Mouse (Mus musculus): ENCODE measurements around the gene Notch2. TPM values are rescaled to one million over a fixed set of nuclear protein-coding genes. Genes with fewer than 3 reads are reported as not detected.

Gene Notch2
- polyA plus RNA-seq, 1 experiment = 0.05 TPM

- no peaks in the 10 kb centered on the region for H3K27me3 ChIP-seq (ENCODE audit: control insufficient read depth)
- peaks cover 13% of the 10 kb centered on the region for H3K9me3 ChIP-seq (ENCODE audit: control insufficient read depth, low read length)
- peaks cover 70% of the 10 kb centered on the region for H3K36me3 ChIP-seq (ENCODE audit: control insufficient read depth)
- no peak for TF ChIP-seq TAL1 (IDR thresholded peaks at IDR 0.05; ENCODE audit: low read length)
- TF ChIP-seq GATA1 (IDR thresholded peaks at IDR 0.05; ENCODE audit: low read length) = no peak
- H3K4me1 ChIP-seq (ENCODE audit: control insufficient read depth) = no peaks in the 10 kb centered on the region
- no peak overlapping the region for H3K4me3 ChIP-seq (replicated peaks)
Measured at GRCm38 (mm10) chr3:98106115-98106514, 92.8 kb downstream of the Notch2 start.

- no peaks in the 10 kb centered on the region for H3K27me3 ChIP-seq (ENCODE audit: control insufficient read depth)
- peaks cover 69% of the 10 kb centered on the region for H3K36me3 ChIP-seq (ENCODE audit: control insufficient read depth)
- H3K4me1 ChIP-seq (ENCODE audit: control insufficient read depth) = no peaks in the 10 kb centered on the region
- no peak overlapping the region for H3K4me3 ChIP-seq (replicated peaks)
- H3K9me3 ChIP-seq (ENCODE audit: control insufficient read depth, low read length) = peaks cover 13% of the 10 kb centered on the region
- TF ChIP-seq GATA1 (IDR thresholded peaks at IDR 0.05; ENCODE audit: low read length) (no peak), TAL1 (IDR thresholded peaks at IDR 0.05; ENCODE audit: low read length) (no peak)
Measured at GRCm38 (mm10) chr3:98106590-98107313, 93.4 kb downstream of the Notch2 start.

GRCm38 (mm10) chr3:98108416-98108815 lies 95.1 kb downstream of the Notch2 start:
- TF ChIP-seq GATA1 (IDR thresholded peaks at IDR 0.05; ENCODE audit: low read length) (no peak), TAL1 (IDR thresholded peaks at IDR 0.05; ENCODE audit: low read length) (no peak)
- peaks cover 58% of the 10 kb centered on the region for H3K36me3 ChIP-seq (ENCODE audit: control insufficient read depth)
- no peaks in the 10 kb centered on the region for H3K9me3 ChIP-seq (ENCODE audit: control insufficient read depth, low read length)
- H3K4me3 ChIP-seq (replicated peaks) = no peak overlapping the region
- no peaks in the 10 kb centered on the region for H3K27me3 ChIP-seq (ENCODE audit: control insufficient read depth)
- H3K4me1 ChIP-seq (ENCODE audit: control insufficient read depth) = no peaks in the 10 kb centered on the region

- TF ChIP-seq GATA1 (IDR thresholded peaks at IDR 0.05; ENCODE audit: low read length) (no peak), TAL1 (IDR thresholded peaks at IDR 0.05; ENCODE audit: low read length) (no peak)
- no peak overlapping the region for H3K4me3 ChIP-seq (replicated peaks)
- H3K4me1 ChIP-seq (ENCODE audit: control insufficient read depth) = no peaks in the 10 kb centered on the region
- no peaks in the 10 kb centered on the region for H3K27me3 ChIP-seq (ENCODE audit: control insufficient read depth)
- H3K9me3 ChIP-seq (ENCODE audit: control insufficient read depth, low read length) = no peaks in the 10 kb centered on the region
- peaks cover 57% of the 10 kb centered on the region for H3K36me3 ChIP-seq (ENCODE audit: control insufficient read depth)
Measured at GRCm38 (mm10) chr3:98108866-98109265, 95.5 kb downstream of the Notch2 start.

- Histone ChIP-seq H3K27me3 (ENCODE audit: control insufficient read depth) (no peaks in the 10 kb centered on the region), H3K4me3 (replicated peaks) (no peak overlapping the region), H3K36me3 (ENCODE audit: control insufficient read depth) (peaks cover 48% of the 10 kb centered on the region), H3K4me1 (ENCODE audit: control insufficient read depth) (no peaks in the 10 kb centered on the region), H3K9me3 (ENCODE audit: control insufficient read depth, low read length) (no peaks in the 10 kb centered on the region)
- TF ChIP-seq GATA1 (IDR thresholded peaks at IDR 0.05; ENCODE audit: low read length) = no peak
- no peak for TF ChIP-seq TAL1 (IDR thresholded peaks at IDR 0.05; ENCODE audit: low read length)
Measured at GRCm38 (mm10) chr3:98110610-98111009, 97.3 kb downstream of the Notch2 start.

- no peaks in the 10 kb centered on the region for H3K9me3 ChIP-seq (ENCODE audit: control insufficient read depth, low read length)
- no peaks in the 10 kb centered on the region for H3K4me1 ChIP-seq (ENCODE audit: control insufficient read depth)
- TF ChIP-seq GATA1 (IDR thresholded peaks at IDR 0.05; ENCODE audit: low read length) (no peak), TAL1 (IDR thresholded peaks at IDR 0.05; ENCODE audit: low read length) (no peak)
- H3K36me3 ChIP-seq (ENCODE audit: control insufficient read depth) = peaks cover 58% of the 10 kb centered on the region
- no peaks in the 10 kb centered on the region for H3K27me3 ChIP-seq (ENCODE audit: control insufficient read depth)
- no peak overlapping the region for H3K4me3 ChIP-seq (replicated peaks)
Measured at GRCm38 (mm10) chr3:98118252-98118651, 104.9 kb downstream of the Notch2 start.

- H3K4me3 ChIP-seq (replicated peaks) = no peak overlapping the region
- H3K4me1 ChIP-seq (ENCODE audit: control insufficient read depth) = no peaks in the 10 kb centered on the region
- no peaks in the 10 kb centered on the region for H3K9me3 ChIP-seq (ENCODE audit: control insufficient read depth, low read length)
- no peaks in the 10 kb centered on the region for H3K27me3 ChIP-seq (ENCODE audit: control insufficient read depth)
- peaks cover 65% of the 10 kb centered on the region for H3K36me3 ChIP-seq (ENCODE audit: control insufficient read depth)
- TF ChIP-seq TAL1 (IDR thresholded peaks at IDR 0.05; ENCODE audit: low read length) = no peak
- no peak for TF ChIP-seq GATA1 (IDR thresholded peaks at IDR 0.05; ENCODE audit: low read length)
Measured at GRCm38 (mm10) chr3:98119338-98119737, 106.0 kb downstream of the Notch2 start.

- Histone ChIP-seq H3K4me3 (replicated peaks) (no peak overlapping the region), H3K36me3 (ENCODE audit: control insufficient read depth) (peaks cover 68% of the 10 kb centered on the region), H3K4me1 (ENCODE audit: control insufficient read depth) (no peaks in the 10 kb centered on the region), H3K27me3 (ENCODE audit: control insufficient read depth) (no peaks in the 10 kb centered on the region), H3K9me3 (ENCODE audit: control insufficient read depth, low read length) (no peaks in the 10 kb centered on the region)
- TF ChIP-seq GATA1 (IDR thresholded peaks at IDR 0.05; ENCODE audit: low read length) = no peak
- TF ChIP-seq TAL1 (IDR thresholded peaks at IDR 0.05; ENCODE audit: low read length) = no peak
Measured at GRCm38 (mm10) chr3:98120884-98121283, 107.6 kb downstream of the Notch2 start.

GRCm38 (mm10) chr3:98127775-98128174 lies 114.4 kb downstream of the Notch2 start:
- TF ChIP-seq TAL1 (IDR thresholded peaks at IDR 0.05; ENCODE audit: low read length) = no peak
- TF ChIP-seq GATA1 (IDR thresholded peaks at IDR 0.05; ENCODE audit: low read length) = no peak
- Histone ChIP-seq H3K27me3 (ENCODE audit: control insufficient read depth) (no peaks in the 10 kb centered on the region), H3K4me3 (replicated peaks) (no peak overlapping the region), H3K4me1 (ENCODE audit: control insufficient read depth) (no peaks in the 10 kb centered on the region), H3K36me3 (ENCODE audit: control insufficient read depth) (peaks cover 60% of the 10 kb centered on the region), H3K9me3 (ENCODE audit: control insufficient read depth, low read length) (no peaks in the 10 kb centered on the region; the same call in 1 of the 2 replicates)

All from erythroblast, embryonic 14.5 days (primary cell).